Mouse (Mus musculus) bone marrow macrophage, adult 2 months (primary cell): ENCODE results near the gene Atcay. TPM values are rescaled to one million over a fixed set of nuclear protein-coding genes. Genes with fewer than 3 reads are reported as not detected.
"Not testable (repeated sequence)": the region's sequence is repeated elsewhere in the genome, so short reads cannot be mapped to it uniquely, and the experiment has no call there.

ENCODE experiments used
- H3K27ac ChIP-seq: 2 replicates; pipeline ENCODE4 v1.5.1; 2012; ENCODE audit warnings: low read depth, low read length; ENCODE audit not compliant: insufficient read depth
- H3K4me1 ChIP-seq: 2 replicates; pipeline ENCODE4 v1.6.1; 2012; ENCODE audit warnings: low read length; ENCODE audit not compliant: control insufficient read depth, insufficient read depth
- H3K4me3 ChIP-seq: 2 replicates; pipeline ENCODE4 v1.5.1; 2012; ENCODE audit warnings: mild to moderate bottlenecking, low read length, moderate library complexity; ENCODE audit not compliant: insufficient read depth
- CTCF ChIP-seq: IDR thresholded peaks from 2 replicates; pipeline ENCODE4 v1.5.1; 2012; ENCODE audit warnings: low read depth, mild to moderate bottlenecking, low read length, moderate library complexity
- POLR2A ChIP-seq: IDR thresholded peaks from 2 replicates; pipeline ENCODE4 v1.6.1; 2012; ENCODE audit warnings: mild to moderate bottlenecking, low read depth, low read length, borderline replicate concordance
- polyA plus RNA-seq: library from polyadenylated mRNA; stranded (reverse); fragments of >200 nt; gene quantifications from 2 replicates; pipeline ENCODE4 v1.2.4, GENCODE M21; 2012; ENCODE audit not compliant: missing spikeins, insufficient read depth, insufficient read length

The Atcay gene
- polyA plus RNA-seq, 1 experiment = not detected

DNA sequence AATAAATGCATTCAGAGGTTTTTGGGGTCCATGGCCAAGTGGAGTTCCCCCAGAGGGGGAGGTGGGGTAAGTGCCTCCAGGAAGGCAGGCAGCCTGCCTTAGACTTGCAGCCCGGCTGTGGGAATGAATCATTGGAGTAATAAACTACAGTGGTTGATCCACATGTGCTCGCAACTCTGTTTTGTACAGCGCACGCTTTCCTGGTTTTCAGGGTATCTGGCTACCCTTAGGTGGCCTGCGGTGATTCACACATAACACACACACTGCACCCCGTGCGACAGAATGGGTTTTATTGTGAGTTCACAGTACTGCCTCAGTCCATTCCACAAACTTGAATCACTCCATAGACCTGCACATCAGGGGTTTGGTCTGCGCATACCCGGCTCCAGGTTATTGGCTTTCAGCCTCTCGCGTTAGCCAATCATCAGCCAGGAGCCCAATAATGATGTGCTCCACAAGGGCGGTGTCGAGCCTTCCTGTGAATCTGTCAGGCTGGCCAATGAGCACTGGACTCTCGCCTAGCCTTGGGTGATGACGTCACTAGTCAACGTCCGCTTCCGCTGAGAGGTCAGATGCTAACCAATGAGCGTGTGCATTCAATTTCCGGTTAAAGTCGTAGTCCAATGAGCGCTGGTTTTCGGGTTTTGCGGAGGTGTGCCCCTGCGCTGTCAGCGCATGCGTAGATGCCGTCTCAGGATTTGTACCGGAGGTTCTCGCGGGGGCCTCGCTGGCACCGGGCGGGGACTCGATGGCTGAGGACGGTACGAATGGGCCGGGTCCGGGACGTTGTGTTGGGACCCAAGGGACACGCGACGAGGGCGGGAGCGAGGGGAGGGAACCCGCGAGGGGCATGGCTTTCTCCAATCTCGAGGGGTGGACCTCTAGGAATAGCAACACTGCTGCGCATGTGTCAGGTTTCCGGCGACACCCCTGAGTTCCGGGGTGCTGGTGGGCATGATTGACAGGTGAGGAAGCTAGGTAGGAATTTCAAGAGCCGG, 48.0 kb downstream of the Atcay start, which contains the start of gene Dapk3:
Gene Dapk3 (plus strand): TSS at position 670 of the 998 bp plus-strand sequence.
- Histone ChIP-seq H3K27ac (peak within 1 kb of the TSS; percentile 82), H3K4me1 (peaks cover 20% of the 10 kb centered on the region), H3K4me3 (peak within 1 kb of the TSS; percentile 86)
- TF ChIP-seq CTCF = no peak
- TF ChIP-seq POLR2A = no peak

DNA sequence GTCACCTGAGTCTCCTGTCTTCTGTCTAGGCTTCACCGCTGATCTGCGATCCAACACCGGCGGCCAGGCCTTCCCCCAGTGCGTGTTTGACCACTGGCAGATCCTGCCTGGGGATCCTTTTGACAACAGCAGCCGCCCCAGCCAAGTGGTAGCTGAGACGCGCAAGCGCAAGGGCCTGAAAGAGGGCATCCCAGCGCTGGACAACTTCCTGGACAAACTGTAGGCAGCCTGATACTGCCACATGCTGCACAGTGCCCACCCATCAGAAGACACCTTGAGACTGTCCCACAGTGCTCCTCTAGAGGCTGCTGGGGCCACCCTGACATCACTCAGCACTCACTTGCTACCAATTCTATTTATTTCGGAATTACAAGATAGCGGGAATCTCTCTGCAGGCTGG, 48.8 kb downstream of the Atcay start:
- peaks cover 20% of the 10 kb centered on the region for H3K4me1 ChIP-seq
- not testable (repeated sequence) for H3K4me3 ChIP-seq, H3K27ac ChIP-seq

DNA sequence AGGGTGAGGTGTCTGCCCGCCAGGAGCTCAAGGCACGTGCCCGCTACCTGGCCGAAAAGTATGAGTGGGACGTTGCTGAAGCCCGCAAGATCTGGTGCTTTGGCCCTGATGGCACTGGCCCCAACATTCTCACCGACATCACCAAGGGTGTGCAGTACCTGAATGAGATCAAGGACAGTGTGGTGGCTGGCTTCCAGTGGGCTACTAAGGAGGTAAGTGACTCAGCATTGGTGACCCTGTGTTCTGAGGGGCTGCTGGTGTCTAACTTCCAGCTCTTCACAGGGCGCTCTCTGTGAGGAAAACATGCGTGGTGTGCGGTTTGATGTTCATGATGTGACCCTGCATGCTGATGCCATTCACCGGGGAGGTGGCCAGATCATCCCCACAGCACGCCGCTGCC, 49.7 kb downstream of the Atcay start:
- Histone ChIP-seq H3K27ac (no peak overlapping the region), H3K4me1 (peaks cover 21% of the 10 kb centered on the region), H3K4me3 (no peak overlapping the region)
- TF ChIP-seq POLR2A = no peak
- no peak for TF ChIP-seq CTCF

DNA sequence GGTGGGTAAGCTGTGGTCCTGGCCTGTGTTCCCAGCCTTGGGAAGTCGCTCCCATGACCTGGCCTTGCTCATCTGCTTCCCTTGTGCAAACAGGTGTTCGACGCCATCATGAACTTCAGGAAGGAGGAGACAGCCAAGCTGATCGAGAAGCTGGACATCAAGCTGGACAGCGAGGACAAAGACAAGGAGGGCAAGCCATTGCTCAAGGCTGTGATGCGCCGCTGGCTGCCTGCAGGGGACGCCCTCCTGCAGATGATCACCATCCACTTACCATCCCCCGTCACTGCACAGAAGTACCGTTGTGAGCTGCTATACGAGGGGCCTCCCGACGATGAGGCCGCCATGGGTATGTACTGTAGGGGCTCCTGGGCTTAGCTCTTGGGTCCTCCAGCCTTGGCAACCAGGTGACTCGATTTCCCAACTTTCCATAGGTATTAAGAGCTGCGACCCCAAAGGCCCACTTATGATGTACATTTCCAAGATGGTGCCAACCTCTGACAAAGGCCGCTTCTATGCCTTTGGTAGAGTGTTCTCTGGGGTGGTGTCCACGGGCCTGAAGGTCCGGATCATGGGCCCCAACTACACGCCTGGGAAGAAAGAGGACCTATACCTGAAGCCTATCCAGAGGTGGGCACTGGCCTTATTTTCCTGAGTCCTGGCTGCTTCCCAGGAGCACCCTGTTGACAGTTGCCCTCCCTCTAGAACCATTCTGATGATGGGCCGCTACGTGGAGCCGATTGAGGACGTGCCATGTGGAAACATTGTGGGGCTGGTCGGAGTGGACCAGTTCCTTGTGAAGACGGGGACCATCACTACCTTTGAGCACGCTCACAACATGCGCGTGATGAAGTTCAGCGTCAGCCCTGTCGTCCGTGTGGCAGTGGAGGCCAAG, 50.9 kb downstream of the Atcay start:
- no peak overlapping the region for H3K27ac ChIP-seq

DNA sequence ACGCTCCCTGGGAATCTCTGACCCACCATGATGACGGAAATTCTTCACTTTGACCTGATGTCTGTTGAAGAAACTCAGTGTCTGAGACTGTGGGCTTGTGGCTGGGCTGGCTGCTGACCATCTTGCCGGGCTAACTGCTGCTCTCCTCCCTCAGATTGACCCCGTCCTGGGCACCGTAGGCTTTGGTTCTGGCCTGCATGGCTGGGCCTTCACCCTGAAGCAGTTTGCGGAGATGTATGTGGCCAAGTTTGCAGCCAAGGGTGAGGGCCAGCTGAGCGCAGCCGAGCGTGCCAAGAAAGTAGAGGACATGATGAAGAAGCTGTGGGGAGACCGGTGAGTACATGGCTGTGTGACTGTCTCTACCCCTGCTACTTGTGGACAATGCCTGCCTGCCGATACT, 51.7 kb downstream of the Atcay start:
- TF ChIP-seq CTCF (no peak), POLR2A (no peak)
- Histone ChIP-seq H3K4me3 (0 out of 2 replicates have a peak overlapping the region, but pooled peaks have one; percentile 2), H3K4me1 (peaks cover 16% of the 10 kb centered on the region), H3K27ac (no peak overlapping the region)

More for the DNA sequence above, 50.9 kb downstream of the Atcay start:
- H3K4me3 ChIP-seq = no peak overlapping the region
- H3K4me1 ChIP-seq = peaks cover 20% of the 10 kb centered on the region
- no peak for TF ChIP-seq POLR2A
- no peak for TF ChIP-seq CTCF

DNA sequence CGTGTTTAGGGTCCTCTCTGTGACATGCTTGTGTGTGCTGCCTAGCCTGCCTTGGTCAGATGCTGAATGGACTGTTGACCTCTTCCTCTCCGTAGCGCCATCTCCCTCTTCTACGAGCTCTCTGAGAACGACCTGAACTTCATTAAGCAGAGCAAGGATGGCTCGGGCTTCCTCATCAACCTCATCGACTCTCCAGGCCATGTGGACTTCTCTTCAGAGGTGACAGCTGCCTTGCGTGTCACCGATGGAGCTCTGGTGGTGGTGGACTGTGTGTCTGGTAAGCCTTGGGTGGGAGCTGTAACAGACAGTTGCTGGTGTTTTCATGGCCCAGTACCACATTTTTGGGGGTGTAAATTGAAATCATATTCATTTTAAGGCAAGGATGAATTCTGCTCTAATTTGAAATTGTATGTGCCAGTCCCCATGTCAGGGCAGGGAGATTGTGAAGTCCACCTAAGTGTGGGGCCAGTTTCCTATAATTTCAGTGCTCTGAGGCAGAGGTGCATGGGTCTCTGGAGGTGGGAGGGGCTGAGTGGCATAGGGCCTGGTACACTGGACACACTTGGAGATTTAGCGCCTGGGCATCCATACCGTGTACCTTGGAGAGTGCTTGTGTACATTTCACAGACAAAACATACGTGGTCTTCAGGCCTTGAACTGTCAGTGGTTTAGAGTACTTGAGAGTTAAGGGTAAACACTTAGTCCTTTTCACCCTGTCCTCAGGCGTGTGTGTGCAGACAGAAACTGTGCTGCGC, 52.5 kb downstream of the Atcay start:
- H3K4me1 ChIP-seq = peaks cover 11% of the 10 kb centered on the region

DNA sequence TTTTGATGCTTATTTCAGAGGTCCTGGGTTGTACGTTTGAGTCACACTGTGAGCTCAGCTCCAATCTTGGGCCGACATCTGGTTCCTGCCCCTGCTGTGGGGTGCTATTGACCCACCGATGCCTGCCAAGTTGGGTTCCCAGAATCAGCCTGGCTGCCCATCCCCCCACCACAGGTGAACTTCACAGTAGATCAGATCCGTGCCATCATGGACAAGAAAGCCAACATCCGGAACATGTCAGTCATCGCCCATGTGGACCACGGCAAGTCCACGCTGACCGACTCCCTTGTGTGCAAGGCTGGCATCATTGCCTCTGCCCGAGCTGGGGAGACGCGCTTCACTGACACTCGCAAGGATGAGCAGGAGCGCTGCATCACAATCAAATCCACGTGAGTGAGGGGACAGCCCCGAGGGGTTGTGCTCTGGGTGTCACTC, 53.1 kb downstream of the Atcay start:
- Histone ChIP-seq H3K4me1 (peaks cover 15% of the 10 kb centered on the region), H3K27ac (peak overlapping the region; percentile 79), H3K4me3 (peak overlapping the region; percentile 88)
- TF ChIP-seq CTCF = no peak
- no peak for TF ChIP-seq POLR2A

More for the DNA sequence above, 52.5 kb downstream of the Atcay start:
- Histone ChIP-seq H3K4me3 (peak overlapping the region; percentile 88), H3K27ac (peak overlapping the region; percentile 79; the same call in 1 of the 2 replicates)
- no peak for TF ChIP-seq POLR2A
- no peak for TF ChIP-seq CTCF

DNA sequence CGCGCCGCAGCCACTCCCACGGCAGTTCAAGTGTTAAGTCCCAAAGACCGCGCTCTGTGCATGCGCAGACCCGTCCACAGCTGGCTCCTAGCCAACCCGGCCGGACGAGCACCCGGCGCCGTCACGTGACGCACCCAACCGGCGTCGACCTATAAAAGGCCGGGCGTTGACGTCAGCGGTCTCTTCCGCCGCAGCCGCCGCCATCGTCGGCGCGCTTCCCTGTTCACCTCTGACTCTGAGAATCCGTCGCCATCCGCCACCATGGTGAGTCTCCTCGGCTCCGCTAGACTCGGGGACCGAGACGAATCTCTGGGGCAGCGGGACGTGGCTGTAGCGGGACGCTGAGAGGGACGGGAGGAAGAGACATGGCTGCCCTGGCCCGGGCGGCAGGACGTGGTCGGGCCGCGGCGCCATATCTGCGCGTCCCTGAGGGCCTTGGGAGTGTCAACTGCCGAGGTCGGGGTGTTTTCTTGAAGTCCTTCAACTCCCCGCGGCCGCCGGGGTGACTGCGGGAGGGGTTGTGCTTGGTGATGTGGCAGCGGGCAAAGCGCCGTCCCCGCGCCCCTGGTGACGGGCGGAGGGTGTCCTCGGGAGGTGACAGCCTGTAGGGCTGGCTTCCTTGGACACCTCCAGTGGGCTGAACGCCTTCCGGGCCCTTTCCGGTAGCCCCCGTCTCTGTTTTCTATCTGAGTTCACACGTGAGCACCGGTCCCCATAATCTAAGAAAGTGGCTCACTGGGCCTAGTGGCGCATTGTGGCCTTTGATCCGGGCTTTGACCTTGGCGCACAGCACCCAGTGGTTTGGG, 54.0 kb downstream of the Atcay start, which contains the start of gene Eef2:
Gene Eef2 (plus strand): TSS at position 166 of the 806 bp plus-strand sequence.
- TF ChIP-seq POLR2A (peak; percentile 78; the same call in 1 of the 2 replicates), CTCF (no peak)
- H3K4me1 ChIP-seq = peaks cover 16% of the 10 kb centered on the region

More for the DNA sequence above, 54.0 kb downstream of the Atcay start, which contains the start of gene Eef2:
- peak within 1 kb of the TSS; percentile 88 for H3K4me3 ChIP-seq
- peak within 1 kb of the TSS; percentile 79 for H3K27ac ChIP-seq
